Mouse (Mus musculus): ENCODE measurements around the gene Cdkn2d. TPM values are rescaled to one million over a fixed set of nuclear protein-coding genes. Genes with fewer than 3 reads are reported as not detected.

Cdkn2d gene
- total and polyA plus RNA-seq, 2 experiments from 2014 or later: 115 to 134 TPM

- Histone ChIP-seq H3K4me1 (ENCODE audit: insufficient read depth, low read length) (no peaks in the 10 kb centered on the region), H3K9me3 (ENCODE audit: low read length) (no peaks in the 10 kb centered on the region), H3K9ac (replicated peaks; ENCODE audit: low read length) (no peak overlapping the region), H3K27me3 (ENCODE audit: insufficient read depth, low read length) (no peaks in the 10 kb centered on the region), H3K36me3 (ENCODE audit: insufficient read depth, low read length) (peaks cover 66% of the 10 kb centered on the region), H3K4me3 (ENCODE audit: low read length) (no peak overlapping the region), H3K27ac (no peak overlapping the region), H3K4me2 (ENCODE audit: low read depth, low read length) (no peak overlapping the region)
- no peak for ATAC-seq
- no peak for DNase-seq (ENCODE audit: low spot score)
- 91% methylated on average over 5 of the region's 5 CpGs for WGBS
- TF ChIP-seq CTCF (IDR thresholded peaks at IDR 0.05; ENCODE audit: low read depth): no peak
These were observed 13.4 kb downstream of the Cdkn2d start for GRCm38 (mm10) chr9:21277776-21278175.

- peaks cover 74% of the 10 kb centered on the region for H3K36me3 ChIP-seq (ENCODE audit: insufficient read depth, low read length)
- WGBS: 89% methylated on average over 8 of the region's 8 CpGs
- no peak for DNase-seq (ENCODE audit: low spot score)
- no peak for ATAC-seq
- no peaks in the 10 kb centered on the region for H3K9me3 ChIP-seq (ENCODE audit: low read length)
- H3K27ac ChIP-seq: no peak overlapping the region
- H3K9ac ChIP-seq (replicated peaks; ENCODE audit: low read length): no peak overlapping the region
- TF ChIP-seq CTCF (IDR thresholded peaks at IDR 0.05; ENCODE audit: low read depth): no peak
- H3K4me3 ChIP-seq (ENCODE audit: low read length): no peak overlapping the region
- no peaks in the 10 kb centered on the region for H3K27me3 ChIP-seq (ENCODE audit: insufficient read depth, low read length)
- no peak overlapping the region for H3K4me2 ChIP-seq (ENCODE audit: low read depth, low read length)
- no peaks in the 10 kb centered on the region for H3K4me1 ChIP-seq (ENCODE audit: insufficient read depth, low read length)
These were observed 14.9 kb downstream of the Cdkn2d start for GRCm38 (mm10) chr9:21276307-21276706.

GRCm38 (mm10) chr9:21275727-21276126 lies 15.5 kb downstream of the Cdkn2d start:
- Histone ChIP-seq H3K4me1 (ENCODE audit: insufficient read depth, low read length) (no peaks in the 10 kb centered on the region), H3K27ac (no peak overlapping the region), H3K4me2 (ENCODE audit: low read depth, low read length) (no peak overlapping the region), H3K27me3 (ENCODE audit: insufficient read depth, low read length) (no peaks in the 10 kb centered on the region), H3K9ac (replicated peaks; ENCODE audit: low read length) (no peak overlapping the region), H3K9me3 (ENCODE audit: low read length) (no peaks in the 10 kb centered on the region), H3K36me3 (ENCODE audit: insufficient read depth, low read length) (peaks cover 74% of the 10 kb centered on the region), H3K4me3 (ENCODE audit: low read length) (no peak overlapping the region)
- TF ChIP-seq CTCF (IDR thresholded peaks at IDR 0.05; ENCODE audit: low read depth): no peak
- ATAC-seq (no peak), DNase-seq (ENCODE audit: low spot score) (no peak)
- 88% methylated on average over 12 of the region's 12 CpGs for WGBS

GRCm38 (mm10) chr9:21275013-21275710 lies 16.0 kb downstream of the Cdkn2d start:
- Histone ChIP-seq H3K9me3 (ENCODE audit: low read length) (no peaks in the 10 kb centered on the region), H3K9ac (replicated peaks; ENCODE audit: low read length) (no peak overlapping the region), H3K4me2 (ENCODE audit: low read depth, low read length) (no peak overlapping the region), H3K27me3 (ENCODE audit: insufficient read depth, low read length) (no peaks in the 10 kb centered on the region), H3K27ac (no peak overlapping the region), H3K36me3 (ENCODE audit: insufficient read depth, low read length) (peaks cover 76% of the 10 kb centered on the region), H3K4me1 (ENCODE audit: insufficient read depth, low read length) (no peaks in the 10 kb centered on the region), H3K4me3 (ENCODE audit: low read length) (no peak overlapping the region)
- no peak for ATAC-seq
- DNase-seq (ENCODE audit: low spot score): no peak
- TF ChIP-seq CTCF (IDR thresholded peaks at IDR 0.05; ENCODE audit: low read depth): no peak
- 86% methylated on average over 7 of the region's 7 CpGs for WGBS

- ATAC-seq (no peak), DNase-seq (ENCODE audit: low spot score) (no peak)
- Histone ChIP-seq H3K27ac (no peak overlapping the region), H3K27me3 (ENCODE audit: insufficient read depth, low read length) (no peaks in the 10 kb centered on the region), H3K4me1 (ENCODE audit: insufficient read depth, low read length) (no peaks in the 10 kb centered on the region), H3K9me3 (ENCODE audit: low read length) (no peaks in the 10 kb centered on the region), H3K4me2 (ENCODE audit: low read depth, low read length) (no peak overlapping the region), H3K4me3 (ENCODE audit: low read length) (no peak overlapping the region), H3K36me3 (ENCODE audit: insufficient read depth, low read length) (peaks cover 69% of the 10 kb centered on the region), H3K9ac (replicated peaks; ENCODE audit: low read length) (no peak overlapping the region)
- no peak for TF ChIP-seq CTCF (IDR thresholded peaks at IDR 0.05; ENCODE audit: low read depth)
- 91% methylated on average over 3 of the region's 3 CpGs for WGBS
These were observed 16.9 kb downstream of the Cdkn2d start for GRCm38 (mm10) chr9:21274336-21274735.

- Histone ChIP-seq H3K9me3 (ENCODE audit: low read length) (no peaks in the 10 kb centered on the region), H3K4me3 (ENCODE audit: low read length) (no peak overlapping the region), H3K36me3 (ENCODE audit: insufficient read depth, low read length) (peaks cover 76% of the 10 kb centered on the region), H3K27me3 (ENCODE audit: insufficient read depth, low read length) (no peaks in the 10 kb centered on the region), H3K4me1 (ENCODE audit: insufficient read depth, low read length) (no peaks in the 10 kb centered on the region), H3K9ac (replicated peaks; ENCODE audit: low read length) (no peak overlapping the region), H3K27ac (no peak overlapping the region), H3K4me2 (ENCODE audit: low read depth, low read length) (no peak overlapping the region)
- no peak for TF ChIP-seq CTCF (IDR thresholded peaks at IDR 0.05; ENCODE audit: low read depth)
- 79% methylated on average over 7 of the region's 7 CpGs for WGBS
- no peak for DNase-seq (ENCODE audit: low spot score)
- ATAC-seq: no peak
These were observed 17.5 kb downstream of the Cdkn2d start for GRCm38 (mm10) chr9:21273520-21274228.

- no peaks in the 10 kb centered on the region for H3K27me3 ChIP-seq (ENCODE audit: insufficient read depth, low read length)
- TF ChIP-seq CTCF (IDR thresholded peaks at IDR 0.05; ENCODE audit: low read depth): no peak
- H3K36me3 ChIP-seq (ENCODE audit: insufficient read depth, low read length): peaks cover 80% of the 10 kb centered on the region
- H3K4me3 ChIP-seq (ENCODE audit: low read length): no peak overlapping the region
- no peaks in the 10 kb centered on the region for H3K9me3 ChIP-seq (ENCODE audit: low read length)
- no peak overlapping the region for H3K9ac ChIP-seq (replicated peaks; ENCODE audit: low read length)
- no peak overlapping the region for H3K4me2 ChIP-seq (ENCODE audit: low read depth, low read length)
- DNase-seq (ENCODE audit: low spot score) (no peak), ATAC-seq (no peak)
- H3K4me1 ChIP-seq (ENCODE audit: insufficient read depth, low read length): no peaks in the 10 kb centered on the region
- no peak overlapping the region for H3K27ac ChIP-seq
- 85% methylated on average over 8 of the region's 8 CpGs for WGBS
These were observed 18.1 kb downstream of the Cdkn2d start for GRCm38 (mm10) chr9:21273094-21273493.

Data from hindbrain, postnatal 0 days (tissue).